Mouse (Mus musculus): ENCODE results near the gene Cmtm3.

Gene Cmtm3

DNA sequence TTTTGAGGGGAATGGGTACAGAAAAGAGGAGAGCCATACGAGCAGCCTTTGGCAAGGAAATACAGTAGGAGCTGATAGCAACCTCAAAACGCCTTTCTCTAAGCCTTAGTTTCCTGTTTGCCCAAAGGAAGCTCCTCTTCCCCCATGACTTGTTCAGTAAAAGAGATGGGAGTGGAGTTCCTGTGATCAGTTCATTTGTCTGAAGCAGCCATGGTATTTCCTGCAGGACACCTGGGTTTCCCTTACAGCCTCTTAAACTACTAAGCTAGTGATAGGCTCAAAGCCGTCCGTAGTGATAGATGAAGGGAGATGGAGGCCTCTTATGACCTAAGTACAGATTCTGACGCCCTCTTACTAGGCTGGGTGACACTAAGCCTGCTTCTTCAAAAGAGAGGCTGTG is 3.2 kb downstream of the Cmtm3 start:
- no peak for DNase-seq (ENCODE audit: low spot score in 2 of 2)

DNA sequence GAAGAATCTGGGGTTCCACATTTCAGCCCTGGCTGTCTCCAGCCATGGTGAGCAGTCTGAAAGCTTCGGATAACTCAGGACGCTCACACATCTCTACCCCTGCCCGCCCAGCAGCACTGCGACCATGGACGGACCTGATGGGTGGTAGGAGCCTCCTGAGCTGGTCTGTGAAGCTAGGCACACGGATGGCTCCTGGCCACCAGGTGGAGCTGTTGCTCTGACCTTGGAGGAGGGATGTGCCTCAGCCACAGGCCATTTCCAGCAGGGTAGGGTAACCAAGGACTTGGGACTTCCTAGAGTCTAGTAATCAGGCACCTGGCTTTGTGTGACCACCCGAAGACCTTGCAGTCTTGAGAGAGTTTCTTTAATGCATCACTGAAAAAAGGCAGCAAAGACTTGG is 4.7 kb downstream of the Cmtm3 start:
- DNase-seq (ENCODE audit: low spot score in 2 of 2): peak; percentile 74 to 93

DNA sequence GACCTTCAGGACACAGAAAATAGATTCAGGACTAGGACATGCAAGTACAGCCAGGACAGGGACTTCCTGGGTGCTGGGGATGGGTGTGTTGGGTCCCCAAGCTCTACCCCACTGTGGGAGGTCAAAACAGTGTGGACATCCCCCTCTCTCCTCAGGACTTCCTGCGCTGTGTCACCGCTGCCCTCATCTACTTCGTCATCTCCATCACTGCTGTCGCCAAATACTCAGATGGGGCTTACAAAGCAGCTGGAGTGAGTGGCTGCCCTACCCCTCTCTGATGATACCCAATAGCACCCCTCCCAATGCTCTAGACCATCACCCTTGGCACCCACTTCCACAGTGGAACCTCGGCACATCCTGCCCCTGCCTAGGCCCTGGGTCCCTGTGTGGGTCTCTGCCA is 5.4 kb downstream of the Cmtm3 start:
- peak in 1 of 2 experiments; percentile 57 for DNase-seq (ENCODE audit: low spot score in 2 of 2)

DNA sequence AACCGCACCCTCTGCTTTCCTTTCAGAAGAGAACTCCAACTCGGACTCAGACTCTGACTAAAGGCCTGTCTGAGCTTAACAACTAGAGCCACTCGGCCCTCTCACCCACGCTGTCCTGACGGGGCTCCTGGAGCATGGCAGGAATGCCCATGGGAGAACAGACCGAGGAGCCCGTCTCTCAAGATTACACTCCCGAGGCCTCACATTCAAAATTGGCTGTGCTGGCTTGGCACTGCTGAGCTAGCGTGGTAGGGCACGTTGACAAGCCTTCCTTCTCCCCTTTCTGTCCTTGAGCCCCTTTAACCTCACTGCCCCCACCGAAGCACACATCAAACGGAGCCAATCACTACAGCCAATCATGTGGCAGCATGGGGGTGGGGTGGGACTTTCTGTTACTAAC is 7.5 kb downstream of the Cmtm3 start:
- no peak for DNase-seq (ENCODE audit: low spot score in 2 of 2)

DNA sequence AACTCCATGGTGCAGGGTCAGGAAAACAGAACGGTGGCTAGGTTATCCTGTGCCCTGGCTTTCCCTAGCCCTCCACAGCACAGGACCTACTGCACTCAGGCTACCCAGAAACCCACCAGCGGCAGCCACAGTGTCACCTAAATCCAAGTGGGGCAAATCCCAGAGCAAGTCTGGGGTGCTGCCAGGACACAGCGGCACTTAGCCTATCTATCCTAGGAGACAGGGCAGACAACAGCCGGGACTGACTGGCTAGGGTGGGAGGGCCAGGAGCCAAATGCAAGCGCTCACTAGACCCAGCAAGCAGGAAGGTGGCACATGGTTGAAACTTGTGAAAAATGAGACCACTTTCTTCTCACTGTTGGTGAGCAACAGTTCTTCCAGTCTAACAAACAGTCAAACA is 9.8 kb downstream of the Cmtm3 start:
- no peak for DNase-seq (ENCODE audit: low spot score in 2 of 2)

DNA sequence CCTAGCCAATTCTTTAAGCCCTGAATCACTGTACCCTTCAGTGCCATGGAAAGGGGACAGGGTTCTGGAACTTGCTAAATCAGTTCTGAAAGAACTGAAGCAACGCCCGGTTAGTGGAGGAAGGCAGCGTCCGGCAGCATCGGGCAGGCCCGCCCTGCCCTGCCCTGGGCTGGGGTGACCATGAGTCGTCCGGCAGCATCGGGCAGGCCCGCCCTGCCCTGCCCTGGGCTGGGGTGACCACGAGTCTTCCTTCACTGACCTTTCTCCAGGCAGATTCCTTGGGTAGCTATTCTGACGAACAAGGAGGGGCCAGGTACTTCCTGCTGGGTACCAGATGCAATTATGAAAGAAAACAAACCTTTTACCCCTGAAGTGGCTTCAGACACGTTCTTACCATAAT is 10.8 kb downstream of the Cmtm3 start:
- DNase-seq (ENCODE audit: low spot score in 2 of 2): no peak

DNA sequence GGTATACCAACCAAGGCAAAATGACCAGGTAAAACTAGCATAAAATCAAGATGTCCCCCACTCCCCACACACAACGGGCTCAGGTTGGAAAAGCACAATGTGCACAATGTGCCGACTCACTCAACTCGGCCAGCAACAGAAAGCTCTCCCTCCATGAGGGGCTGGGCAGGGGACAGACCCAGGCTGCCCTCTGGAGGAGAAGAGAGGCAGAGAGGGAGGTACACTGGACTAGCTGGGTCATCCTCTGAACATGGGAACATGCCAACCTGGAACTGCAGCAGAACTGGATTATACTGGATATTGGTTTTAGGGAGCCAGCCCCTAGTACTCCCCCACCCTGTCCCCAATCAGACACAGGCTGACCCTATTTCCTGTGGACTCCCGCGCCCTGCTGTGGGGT is 14.0 kb downstream of the Cmtm3 start:
- no peak for DNase-seq (ENCODE audit: low spot score in 2 of 2)

DNA sequence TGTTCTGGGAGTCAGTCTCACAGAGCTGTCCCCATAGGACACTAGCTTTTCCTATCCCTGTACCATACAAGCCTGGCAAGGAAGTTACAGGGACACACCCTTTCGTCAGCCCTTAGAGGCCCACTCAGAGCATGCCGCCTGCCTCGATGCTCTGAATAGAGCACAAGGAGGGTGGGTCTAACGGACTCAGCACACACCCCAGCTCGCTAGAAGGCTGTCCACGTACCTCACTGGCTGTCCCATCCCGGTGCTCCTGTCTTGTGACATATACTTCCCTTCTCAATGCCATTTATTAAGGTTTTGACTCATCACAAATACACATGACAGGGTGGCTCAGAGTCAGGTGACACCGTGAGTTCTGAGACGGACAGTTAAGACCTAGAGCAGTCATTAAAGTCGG is 15.3 kb downstream of the Cmtm3 start:
- DNase-seq (ENCODE audit: low spot score in 2 of 2): no peak

DNA sequence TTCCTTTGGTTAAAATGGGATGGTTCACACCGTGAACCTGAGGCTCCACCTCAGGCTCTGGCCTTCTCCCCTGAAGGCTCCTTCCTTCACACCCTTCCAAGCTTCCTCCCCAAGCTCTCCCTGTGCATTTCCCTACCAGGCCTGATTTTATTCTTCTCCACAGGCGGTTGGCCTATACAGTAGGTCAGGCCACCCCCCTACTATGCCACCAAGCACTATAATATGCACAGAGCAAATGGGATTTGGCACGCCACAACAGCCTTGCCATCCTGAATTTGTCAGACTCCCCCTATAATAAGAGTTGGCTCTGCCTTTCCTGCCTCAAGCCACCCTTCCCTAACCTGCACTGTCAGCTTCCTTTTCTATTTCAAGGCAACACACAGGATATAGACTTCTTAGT is 19.4 kb downstream of the Cmtm3 start:
- no peak for DNase-seq (ENCODE audit: low spot score in 2 of 2)

DNA sequence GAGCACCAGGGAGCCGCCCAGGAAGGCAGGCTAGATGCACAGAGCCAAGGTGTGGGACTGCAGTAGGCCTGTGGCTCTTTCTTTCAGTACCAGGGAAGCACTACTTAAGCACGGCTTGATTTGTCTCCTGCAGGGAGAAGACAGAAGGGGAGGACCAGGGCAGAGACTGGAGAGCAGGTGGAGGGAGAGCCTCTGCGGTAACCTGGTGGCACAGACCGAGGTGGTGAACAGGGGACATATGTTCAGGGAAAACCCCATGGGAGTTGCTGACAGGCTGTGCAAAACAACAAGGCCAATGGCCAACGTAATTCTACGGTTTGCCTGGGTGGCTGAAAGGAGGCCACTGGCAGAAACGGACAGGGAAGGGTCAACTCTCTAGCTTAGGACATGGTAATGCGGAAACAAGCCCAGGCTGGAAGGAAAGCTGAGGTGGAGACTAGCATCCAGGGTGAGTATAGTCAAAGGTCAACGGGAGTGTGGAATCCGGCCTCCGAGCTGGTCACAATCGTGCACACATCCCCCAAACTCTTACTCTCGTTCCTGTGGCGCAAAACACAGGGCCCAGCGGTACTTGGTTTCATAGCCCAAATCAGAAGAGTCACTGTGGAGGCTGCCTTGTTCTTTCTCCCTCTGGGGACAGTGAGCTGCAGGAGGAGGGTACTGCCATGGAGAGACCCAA is 20.7 kb downstream of the Cmtm3 start:
- DNase-seq (ENCODE audit: low spot score in 2 of 2): no peak

DNA sequence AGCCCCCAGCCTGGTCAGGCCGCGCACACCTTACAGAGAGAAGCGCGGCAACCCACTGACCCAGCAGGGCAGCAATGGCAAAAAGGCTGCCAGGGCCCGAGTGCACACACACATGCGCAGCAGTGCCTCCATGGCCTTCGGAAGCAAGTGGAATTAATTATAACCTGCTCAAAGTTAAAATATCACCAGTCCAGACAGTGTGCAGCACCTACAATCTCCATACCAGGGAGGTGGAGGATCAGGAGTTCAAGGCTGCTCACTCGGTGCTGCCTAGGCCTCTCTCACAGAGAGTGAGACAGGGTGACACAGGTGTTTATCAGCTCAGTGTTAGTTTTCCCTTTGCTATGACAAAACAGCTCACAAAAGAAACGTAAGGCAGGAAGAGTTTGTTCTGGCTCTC is 26.5 kb downstream of the Cmtm3 start:
- DNase-seq (ENCODE audit: low spot score in 2 of 2): no peak

DNA sequence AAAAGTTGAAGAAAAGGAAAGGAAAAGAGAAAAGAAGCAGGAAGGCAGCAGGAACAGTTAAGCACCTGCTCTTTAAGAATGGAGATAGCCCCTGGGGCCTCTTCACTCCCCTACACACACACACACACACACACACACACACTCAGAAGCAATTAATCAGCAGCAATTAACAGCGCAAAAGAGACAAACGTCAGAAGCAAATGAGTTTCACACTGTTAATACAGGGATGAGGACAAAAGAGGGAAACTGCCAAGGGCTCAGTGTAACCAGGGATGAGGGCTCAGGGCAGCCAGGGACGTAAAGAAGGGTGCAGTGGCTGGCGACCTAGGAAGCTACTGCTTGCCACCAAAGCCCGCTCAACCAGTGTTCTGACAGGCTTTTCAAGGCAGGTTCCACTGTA is 28.2 kb downstream of the Cmtm3 start:
- DNase-seq (ENCODE audit: low spot score in 2 of 2): no peak

DNA sequence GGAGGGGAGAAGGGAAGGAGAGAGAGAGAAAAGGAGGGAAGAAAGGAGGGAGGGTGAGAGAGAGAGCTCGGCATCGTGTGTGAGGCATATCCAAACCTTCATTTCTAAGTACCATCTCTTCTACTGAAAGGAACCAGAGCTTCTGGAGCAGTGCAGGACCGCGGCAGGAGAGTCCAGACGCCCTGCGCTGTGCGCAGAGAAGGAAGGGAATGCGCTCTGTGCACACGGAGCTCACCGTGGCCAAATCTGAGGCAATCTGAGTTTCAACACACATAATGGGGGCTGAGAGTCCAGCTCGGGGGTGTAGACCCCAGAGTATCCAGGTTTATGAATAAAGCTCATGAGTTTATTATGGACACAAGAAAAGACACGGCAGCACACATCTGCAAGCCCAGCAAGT is 30.4 kb downstream of the Cmtm3 start:
- DNase-seq (ENCODE audit: low spot score in 2 of 2): no peak

DNA sequence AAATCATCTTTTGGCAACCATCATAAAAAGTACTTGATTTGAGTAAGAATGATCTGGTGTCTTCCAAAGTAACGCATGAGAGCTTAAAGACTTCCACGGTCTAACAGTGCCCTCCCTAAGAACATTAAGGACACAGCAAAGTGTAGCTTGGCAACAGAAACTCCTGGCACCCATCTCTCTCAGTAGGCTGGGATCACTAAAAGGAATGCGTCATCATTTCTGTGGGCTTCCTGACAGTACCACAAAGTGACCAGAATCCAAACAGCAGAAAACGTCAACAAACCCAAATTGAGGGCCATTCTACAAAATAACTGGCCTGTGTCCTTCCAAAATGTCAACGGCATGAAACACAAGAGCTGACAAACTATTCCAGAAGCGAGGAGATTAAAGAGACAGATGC is 30.9 kb downstream of the Cmtm3 start:
- DNase-seq (ENCODE audit: low spot score in 2 of 2): no peak

DNA sequence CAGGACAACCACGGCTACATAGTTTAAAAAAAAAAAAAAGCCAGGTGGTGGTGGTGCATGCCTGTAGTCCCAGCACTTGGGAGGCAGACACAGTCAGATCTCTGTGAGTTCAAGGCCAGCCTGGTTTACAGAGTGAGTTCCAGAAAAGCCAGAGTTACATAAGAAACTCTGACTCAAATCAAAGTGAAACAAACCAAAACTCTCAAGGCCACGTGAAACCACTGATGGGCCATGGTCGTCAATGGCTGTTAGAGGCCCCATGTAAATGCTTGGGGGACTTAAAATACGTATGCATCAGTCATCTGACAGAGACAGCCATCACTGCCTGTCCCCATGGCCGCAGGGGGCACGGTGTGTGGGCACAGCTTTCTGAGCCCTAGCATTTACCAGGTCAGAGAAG is 31.9 kb downstream of the Cmtm3 start:
- DNase-seq (ENCODE audit: low spot score in 2 of 2): no peak

DNA sequence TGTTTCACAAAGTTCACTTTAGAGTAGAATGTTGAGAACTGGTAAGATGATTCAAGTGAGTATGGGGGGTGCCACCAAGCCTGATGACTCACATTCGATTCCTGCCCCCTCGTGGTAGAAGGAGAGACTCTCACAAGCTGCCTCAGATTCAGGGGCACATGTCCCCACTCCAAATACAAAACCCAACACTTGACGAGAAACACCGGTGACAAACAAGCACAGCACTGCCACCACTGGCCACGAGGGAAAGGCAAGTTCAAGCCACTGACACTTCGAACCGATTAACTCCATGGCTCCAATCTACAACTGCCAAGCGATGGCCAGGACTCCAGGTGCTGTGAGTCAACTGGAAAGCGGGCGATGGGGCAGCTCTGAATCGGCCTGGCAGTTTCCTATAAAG is 34.6 kb downstream of the Cmtm3 start:
- DNase-seq (ENCODE audit: low spot score in 2 of 2): no peak

DNA sequence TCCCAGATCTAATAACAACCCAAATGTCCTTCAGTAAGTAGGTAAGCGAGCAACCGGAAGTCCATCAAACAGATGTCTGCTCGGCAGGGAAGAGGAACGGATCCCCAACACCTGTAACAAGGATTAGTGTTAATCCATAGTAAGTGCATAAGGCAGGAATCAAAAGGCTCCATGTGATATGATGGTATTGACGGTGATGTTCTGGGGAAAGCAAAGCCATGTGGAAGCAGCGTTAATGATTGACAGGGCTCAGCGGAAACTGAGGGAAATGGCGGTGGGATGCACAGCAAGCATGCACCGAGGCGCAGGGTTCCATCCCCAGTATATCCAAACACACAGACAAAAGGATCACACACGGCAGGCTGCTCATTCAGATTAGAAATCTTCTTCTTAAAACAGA is 35.1 kb downstream of the Cmtm3 start:
- no peak for DNase-seq (ENCODE audit: low spot score in 2 of 2)

DNA sequence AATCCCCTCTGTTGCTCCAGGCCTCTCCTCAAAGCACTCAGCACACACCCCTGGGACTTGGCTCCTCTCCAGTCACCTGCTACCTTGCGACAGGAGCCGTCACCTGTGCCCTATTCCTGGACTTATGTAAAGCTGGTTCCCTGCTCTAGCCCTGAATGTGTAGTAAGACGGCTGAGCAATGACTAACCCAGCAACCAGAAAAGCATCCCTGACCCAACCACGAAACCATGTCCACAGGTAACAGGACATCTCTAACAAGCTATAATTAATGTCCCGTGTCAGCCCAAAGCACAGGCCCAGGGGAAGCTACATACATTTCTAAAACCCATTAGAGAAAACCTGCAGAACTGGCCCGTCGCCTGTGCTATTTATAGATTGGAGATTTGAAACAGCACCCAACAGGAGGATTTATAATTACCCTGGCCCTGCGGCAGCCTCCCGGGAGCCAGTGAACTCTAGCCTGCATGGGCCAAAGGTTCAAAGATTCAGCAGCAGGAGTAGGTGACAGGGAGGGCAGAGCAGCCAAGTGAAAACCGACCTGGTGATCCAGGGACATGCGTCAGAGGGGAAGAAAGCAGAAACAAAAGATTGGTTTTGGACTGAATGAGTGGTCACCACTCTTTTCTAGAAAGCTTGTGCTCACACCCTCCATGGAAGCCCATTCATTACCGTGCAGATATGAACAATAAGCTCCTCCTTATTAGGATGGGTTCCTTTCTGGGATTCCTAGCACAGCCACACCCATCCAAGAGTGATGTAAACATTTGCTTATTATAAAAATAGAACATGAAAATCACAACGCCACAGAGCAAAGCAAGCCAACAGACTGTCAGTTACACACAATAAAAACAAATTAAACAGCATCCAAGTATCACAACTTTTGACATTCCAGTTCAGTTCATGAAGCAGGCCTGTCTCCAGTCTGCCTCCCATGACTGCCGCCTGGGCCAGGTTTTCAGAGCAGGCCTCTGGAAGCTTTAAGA is 35.9 kb downstream of the Cmtm3 start:
- no peak for DNase-seq (ENCODE audit: low spot score in 2 of 2)

DNA sequence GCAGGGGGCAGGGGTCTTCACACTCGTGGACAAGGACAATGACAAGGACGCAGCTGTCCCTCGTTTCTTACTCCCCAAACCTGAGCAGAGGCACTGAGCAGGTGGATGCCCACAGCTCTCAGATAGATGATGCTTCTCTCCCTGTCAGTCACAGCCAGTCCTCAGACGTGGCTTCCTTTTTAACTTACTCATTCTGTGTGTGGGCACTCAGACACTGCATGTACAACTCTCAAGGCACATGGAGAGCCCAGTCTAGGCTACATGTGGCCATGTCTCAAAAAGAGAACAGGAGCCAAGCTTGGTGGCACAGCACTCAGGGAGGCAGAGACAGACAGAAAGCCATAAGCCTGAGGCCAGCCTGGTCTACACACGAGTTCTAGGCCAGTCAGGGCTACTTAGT is 36.7 kb downstream of the Cmtm3 start:
- no peak for DNase-seq (ENCODE audit: low spot score in 2 of 2)

DNA sequence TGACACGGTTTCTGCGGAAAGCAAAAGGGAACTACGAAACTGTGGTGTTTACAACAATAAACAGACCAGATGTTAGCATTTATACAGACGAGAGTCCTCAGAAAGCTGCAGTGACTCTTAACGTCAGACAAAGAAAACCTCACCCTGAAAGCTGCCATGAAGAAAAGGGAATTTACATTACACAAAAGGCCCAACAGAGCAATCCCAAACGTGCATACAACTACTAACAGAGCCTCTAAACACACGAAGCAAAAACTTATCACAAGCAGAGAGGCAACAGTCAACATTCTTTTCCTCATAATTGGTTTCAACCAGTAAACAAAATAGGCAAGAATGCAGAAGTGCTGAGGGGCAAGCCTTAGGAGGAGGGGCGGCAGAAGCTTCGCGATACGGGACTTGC is 37.5 kb downstream of the Cmtm3 start:
- no peak for DNase-seq (ENCODE audit: low spot score in 2 of 2)

DNA sequence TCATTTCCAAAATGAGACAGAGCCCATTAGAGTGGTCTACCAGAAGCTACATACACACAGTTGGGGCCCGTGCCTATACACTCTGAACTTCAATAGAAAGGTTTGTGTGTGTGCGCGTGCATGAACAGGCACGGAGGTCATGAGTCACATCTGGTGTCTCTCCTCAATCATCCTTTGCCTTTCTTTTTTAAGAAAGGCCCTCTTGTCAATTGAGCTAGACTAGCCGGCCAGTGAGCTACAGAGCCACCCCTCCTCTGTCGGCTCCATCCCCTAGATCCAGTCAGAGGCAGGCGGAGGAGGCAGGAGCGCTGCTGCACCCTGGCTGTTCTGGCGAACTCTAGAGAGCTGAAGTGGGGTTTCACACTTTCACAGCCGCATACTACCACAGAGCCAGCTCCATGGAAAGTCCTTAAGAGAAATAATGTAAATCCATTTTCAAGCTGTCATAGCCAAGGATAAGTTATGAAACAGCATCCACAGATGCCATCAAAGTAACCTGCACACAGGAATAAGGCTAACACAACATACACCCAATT is 40.2 kb downstream of the Cmtm3 start:
- DNase-seq (ENCODE audit: low spot score in 2 of 2): no peak

DNA sequence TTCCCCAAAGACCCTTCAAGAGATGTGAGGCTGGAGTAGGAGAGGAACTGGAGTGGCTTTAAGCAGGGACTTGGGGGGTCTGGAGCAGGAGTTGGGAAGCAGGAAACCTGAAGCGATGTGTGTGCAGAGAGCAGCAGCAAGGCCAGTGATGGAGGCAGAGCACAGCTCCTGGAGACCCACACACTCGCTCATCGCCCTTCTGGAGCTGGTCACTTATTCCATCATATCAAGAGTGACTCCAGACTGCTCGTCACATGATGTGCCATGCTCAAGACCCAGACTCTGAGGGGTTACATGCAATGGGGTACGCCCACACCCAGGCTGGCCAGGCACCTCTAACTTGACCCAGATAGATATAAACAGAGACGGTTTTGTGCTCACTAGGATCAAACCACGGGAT is 41.1 kb downstream of the Cmtm3 start:
- no peak for DNase-seq (ENCODE audit: low spot score in 2 of 2)

DNA sequence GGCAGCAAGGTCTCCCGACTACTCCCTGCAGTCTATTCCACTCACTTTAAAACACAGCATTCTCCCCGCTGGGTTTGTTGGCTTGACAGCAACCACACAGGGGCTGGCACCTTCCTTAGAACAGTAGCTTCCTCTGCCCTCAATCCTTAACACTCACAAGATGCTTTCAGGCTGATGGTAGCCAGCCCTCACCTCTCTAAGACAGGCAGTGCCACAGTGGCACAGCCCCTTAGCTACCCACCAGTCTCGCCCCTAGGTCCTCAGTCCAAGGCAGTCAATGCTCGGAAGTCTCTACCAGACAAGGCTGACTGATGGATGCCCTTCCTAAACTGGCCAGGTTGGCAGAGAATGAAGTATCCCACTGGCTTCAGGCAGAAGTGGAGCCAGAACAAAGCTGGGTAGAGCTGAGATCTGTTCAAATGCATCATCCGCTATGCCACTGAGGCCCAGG is 41.8 kb downstream of the Cmtm3 start:
- DNase-seq (ENCODE audit: low spot score in 2 of 2): no peak
